Mouse (Mus musculus): ENCODE measurements around the gene Gm3448. TPM values are rescaled to one million over a fixed set of nuclear protein-coding genes. Genes with fewer than 3 reads are reported as not detected.

Gene Gm3448
- polyA plus RNA-seq (2021; fragmentation: Nextera tagmentation): 0.72 and 1.6 TPM in 2 replicates
- long read RNA-seq, experiment 1, partial matches to known transcripts: 0 of 5 reads
- long read RNA-seq, experiment 1, other reads (novel, unspliced or antisense): 4 of 5 reads
- long read RNA-seq, experiment 2, partial matches to known transcripts: 0 of 1 reads
- long read RNA-seq, experiment 2, other reads (novel, unspliced or antisense): 0 of 1 reads

DNA sequence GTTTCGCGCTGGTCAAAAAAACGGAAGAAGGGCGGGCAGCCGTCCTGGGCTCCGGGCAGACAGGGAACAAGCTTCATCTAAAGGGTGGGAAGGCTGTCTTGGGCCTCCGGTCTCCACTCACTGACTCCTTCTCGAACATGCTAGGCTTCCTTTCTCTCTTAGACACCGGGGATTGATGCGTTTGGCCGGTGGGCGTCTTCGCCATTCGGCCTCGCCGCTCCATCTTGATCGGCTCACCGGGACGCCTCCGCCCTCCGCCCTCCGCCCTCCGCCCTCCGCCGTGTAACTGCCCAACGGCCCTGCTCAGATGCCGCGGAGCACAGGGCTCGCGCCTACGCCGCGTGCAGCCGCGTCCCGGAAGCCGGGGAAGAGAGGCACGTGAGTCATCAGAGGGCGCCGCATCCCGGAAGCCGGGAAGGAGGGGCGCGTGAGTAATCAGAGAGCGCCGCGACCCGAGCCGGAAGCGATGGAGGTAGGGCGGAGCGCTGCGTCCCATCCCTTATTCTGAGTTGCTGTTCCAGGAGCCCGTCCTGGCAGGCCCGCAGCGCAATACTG, at the start of gene Gm3448, which contains the start of the genes Ermard and Tcte3:
Gene Gm3448, minus strand, starts transcription at position 363 of the 555 bp plus-strand sequence.
Gene Ermard, plus strand, starts transcription at position 34 of the 555 bp plus-strand sequence.
Gene Tcte3, minus strand, starts transcription at position 314 of the 555 bp plus-strand sequence.

DNA sequence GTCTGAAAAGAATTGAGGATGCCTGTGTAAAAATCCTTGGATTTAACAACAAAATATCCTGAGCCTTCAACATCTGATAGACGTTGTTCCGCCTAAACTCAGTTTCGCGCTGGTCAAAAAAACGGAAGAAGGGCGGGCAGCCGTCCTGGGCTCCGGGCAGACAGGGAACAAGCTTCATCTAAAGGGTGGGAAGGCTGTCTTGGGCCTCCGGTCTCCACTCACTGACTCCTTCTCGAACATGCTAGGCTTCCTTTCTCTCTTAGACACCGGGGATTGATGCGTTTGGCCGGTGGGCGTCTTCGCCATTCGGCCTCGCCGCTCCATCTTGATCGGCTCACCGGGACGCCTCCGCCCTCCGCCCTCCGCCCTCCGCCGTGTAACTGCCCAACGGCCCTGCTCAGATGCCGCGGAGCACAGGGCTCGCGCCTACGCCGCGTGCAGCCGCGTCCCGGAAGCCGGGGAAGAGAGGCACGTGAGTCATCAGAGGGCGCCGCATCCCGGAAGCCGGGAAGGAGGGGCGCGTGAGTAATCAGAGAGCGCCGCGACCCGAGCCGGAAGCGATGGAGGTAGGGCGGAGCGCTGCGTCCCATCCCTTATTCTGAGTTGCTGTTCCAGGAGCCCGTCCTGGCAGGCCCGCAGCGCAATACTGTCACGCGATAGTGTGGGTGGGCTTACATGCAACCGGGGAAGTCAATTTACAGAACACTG, 31.5 kb downstream of the Gm3448 start, which contains the start of gene Gm3435:
Gene Gm3435, plus strand, starts transcription at position 471 of the 708 bp plus-strand sequence.

DNA sequence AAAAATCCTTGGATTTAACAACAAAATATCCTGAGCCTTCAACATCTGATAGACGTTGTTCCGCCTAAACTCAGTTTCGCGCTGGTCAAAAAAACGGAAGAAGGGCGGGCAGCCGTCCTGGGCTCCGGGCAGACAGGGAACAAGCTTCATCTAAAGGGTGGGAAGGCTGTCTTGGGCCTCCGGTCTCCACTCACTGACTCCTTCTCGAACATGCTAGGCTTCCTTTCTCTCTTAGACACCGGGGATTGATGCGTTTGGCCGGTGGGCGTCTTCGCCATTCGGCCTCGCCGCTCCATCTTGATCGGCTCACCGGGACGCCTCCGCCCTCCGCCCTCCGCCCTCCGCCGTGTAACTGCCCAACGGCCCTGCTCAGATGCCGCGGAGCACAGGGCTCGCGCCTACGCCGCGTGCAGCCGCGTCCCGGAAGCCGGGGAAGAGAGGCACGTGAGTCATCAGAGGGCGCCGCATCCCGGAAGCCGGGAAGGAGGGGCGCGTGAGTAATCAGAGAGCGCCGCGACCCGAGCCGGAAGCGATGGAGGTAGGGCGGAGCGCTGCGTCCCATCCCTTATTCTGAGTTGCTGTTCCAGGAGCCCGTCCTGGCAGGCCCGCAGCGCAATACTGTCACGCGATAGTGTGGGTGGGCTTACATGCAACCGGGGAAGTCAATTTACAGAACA, 62.8 kb downstream of the Gm3448 start, which contains the start of the genes 9030025P20Rik and Gm3417:
Gene 9030025P20Rik, plus strand, starts transcription at position 107 of the 677 bp plus-strand sequence.
Gene Gm3417, minus strand, starts transcription at position 429 of the 677 bp plus-strand sequence.

DNA sequence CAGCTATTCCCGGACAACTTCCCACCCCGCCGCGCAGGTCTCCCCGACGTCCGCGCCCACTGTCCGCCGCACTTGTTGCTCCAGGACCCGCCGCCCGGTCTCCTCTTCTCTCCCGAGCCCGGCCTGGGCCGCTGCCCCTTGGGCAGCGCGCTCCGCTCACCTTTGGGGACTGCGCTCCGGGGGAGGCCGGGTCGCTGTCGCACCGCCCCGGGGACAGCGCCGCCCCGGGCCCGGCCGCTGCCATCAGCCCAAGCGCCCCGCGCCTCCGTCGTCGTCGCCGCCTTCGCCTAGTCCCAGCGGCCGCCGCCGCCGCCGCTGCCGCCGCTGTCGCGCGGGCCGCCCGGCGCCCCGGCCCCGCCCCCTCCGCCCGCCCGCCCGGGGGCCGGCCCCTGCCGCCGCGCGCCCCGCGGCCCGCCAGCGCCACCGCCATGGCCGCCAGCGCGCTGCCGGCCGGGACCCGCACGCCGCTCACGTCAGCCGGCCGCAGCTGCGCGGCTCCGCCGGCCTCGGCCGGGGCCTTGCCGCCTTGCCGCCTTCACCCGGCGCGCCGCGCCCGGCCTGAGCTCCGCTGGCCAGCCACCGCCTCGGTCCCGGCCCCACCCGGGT, 80.3 kb downstream of the Gm3448 start, which contains the start of gene Phf10:
Gene Phf10, minus strand, starts transcription at position 323 of the 606 bp plus-strand sequence.

Other genes starting within 250 kb of the Gm3448 start
- 11.3 and 13.9 TPM in 2 replicates for gene Wdr27, start 98.4 kb downstream of the Gm3448 start, polyA plus RNA-seq (2021; fragmentation: Nextera tagmentation)
- gene 1600012H06Rik, start 98.4 kb downstream of the Gm3448 start, polyA plus RNA-seq (2021; fragmentation: Nextera tagmentation): 12.7 and 13.3 TPM in 2 replicates
- gene Phf10, start 80.3 kb downstream of the Gm3448 start, polyA plus RNA-seq (2021; fragmentation: Nextera tagmentation): 6.2 and 6.9 TPM in 2 replicates
- 3.7 and 3.9 TPM in 2 replicates for gene 9030025P20Rik, start 63.1 kb downstream of the Gm3448 start, polyA plus RNA-seq (2021; fragmentation: Nextera tagmentation)
- 0.95 TPM in 1 of 2 replicates, not detected in the other for gene Gm3417, start 62.7 kb downstream of the Gm3448 start, polyA plus RNA-seq (2021; fragmentation: Nextera tagmentation)
- 5.0 and 6.8 TPM in 2 replicates for gene Gm3435, start 31.4 kb downstream of the Gm3448 start, polyA plus RNA-seq (2021; fragmentation: Nextera tagmentation)
- gene Ermard, start 329 bp downstream of the Gm3448 start, polyA plus RNA-seq (2021; fragmentation: Nextera tagmentation): 18.1 and 18.8 TPM in 2 replicates
- 0.72 and 1.5 TPM in 2 replicates for gene Tcte3, start within 50 bp of the Gm3448 start, polyA plus RNA-seq (2021; fragmentation: Nextera tagmentation)